Mouse (Mus musculus) forebrain, embryonic 15.5 days (tissue): ENCODE results near the gene Meaf6. TPM values are rescaled to one million over a fixed set of nuclear protein-coding genes. Genes with fewer than 3 reads are reported as not detected.

Experiments used
- ATAC-seq: fragments of 200-750 bp; cut with Nextera tagmentation; replicated peaks from 2 replicates; pipeline ENCODE4 v1.8.0; 2017; ENCODE audit warnings: mild to moderate bottlenecking, moderate TSS enrichment, moderate library complexity
- H3K27ac ChIP-seq: fragments of 300-500 bp; sonication (generic); replicated peaks from 2 replicates; pipeline ENCODE4 v1.5.1; 2015; ENCODE audit warnings: mild to moderate bottlenecking, inconsistent platforms
- H3K27me3 ChIP-seq: fragments of 300-500 bp; sonication (generic); 2 replicates; pipeline ENCODE4 v1.6.1; 2015; ENCODE audit warnings: inconsistent platforms
- H3K36me3 ChIP-seq: fragments of 300-500 bp; sonication (generic); 2 replicates; pipeline ENCODE4 v1.6.1; 2015; ENCODE audit warnings: mild to moderate bottlenecking, inconsistent platforms
- H3K4me1 ChIP-seq: fragments of 300-500 bp; sonication (generic); 2 replicates; pipeline ENCODE4 v1.6.1; 2015; ENCODE audit warnings: inconsistent platforms
- H3K4me2 ChIP-seq: fragments of 300-500 bp; sonication (generic); replicated peaks from 2 replicates; pipeline ENCODE4 v1.6.1; 2015; ENCODE audit warnings: mild to moderate bottlenecking, inconsistent platforms
- H3K4me3 ChIP-seq: fragments of 300-500 bp; sonication (generic); 2 replicates; pipeline ENCODE4 v1.5.1; 2015; ENCODE audit warnings: mild to moderate bottlenecking, inconsistent platforms
- H3K9ac ChIP-seq: fragments of 300-500 bp; sonication (generic); replicated peaks from 2 replicates; pipeline ENCODE4 v1.6.1; 2015; ENCODE audit warnings: mild to moderate bottlenecking, inconsistent platforms
- H3K9me3 ChIP-seq: fragments of 300-500 bp; sonication (generic); 2 replicates; pipeline ENCODE4 v1.6.1; 2016; ENCODE audit warnings: inconsistent platforms
- WGBS: fragments of 180-500 bp; shearing (Covaris S2); methylation state at CpG from one replicate; pipeline ENCODE4 v1.1.7; 2015; ENCODE audit warnings: mixed read lengths; 5-methylcytosine and 5-hydroxymethylcytosine counted together
- polyA plus RNA-seq: library from polyadenylated mRNA; unstranded; fragments of >200 nt; fragmentation: Nextera tagmentation; extraction: Ambion mirVana; gene quantifications from 2 replicates; pipeline ENCODE4 v1.2.1, GENCODE M21; 2015

Meaf6 gene
- polyA plus RNA-seq, 1 experiment from 2014 or later = 153 TPM

DNA sequence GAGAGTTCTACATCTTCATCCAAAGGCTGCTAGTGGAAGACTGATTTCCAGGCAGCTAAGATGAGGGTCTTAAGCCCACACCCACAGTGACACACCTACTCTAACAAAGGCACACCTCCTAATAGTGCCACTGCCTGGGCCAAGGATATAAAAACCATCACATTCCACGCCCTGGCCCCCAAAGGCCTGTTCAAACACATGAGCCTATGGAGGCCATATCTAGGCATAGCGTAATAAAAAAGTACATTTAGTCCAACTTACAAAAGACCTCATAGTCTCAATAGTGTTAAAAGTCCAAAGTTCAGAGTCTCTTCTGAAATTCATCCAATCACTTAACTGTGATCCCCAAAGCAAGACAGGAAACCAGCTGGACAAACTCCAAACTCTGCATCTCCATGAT is 6.2 kb upstream of the Meaf6 start:
- Histone ChIP-seq H3K4me3 (no peak overlapping the region), H3K27me3 (no peaks in the 10 kb centered on the region), H3K4me2 (no peak overlapping the region), H3K9me3 (no peaks in the 10 kb centered on the region), H3K27ac (no peak overlapping the region), H3K9ac (no peak overlapping the region), H3K4me1 (no peaks in the 10 kb centered on the region), H3K36me3 (peaks cover 23% of the 10 kb centered on the region)
- 85% methylated on average over 2 of the region's 2 CpGs for WGBS
- no peak for ATAC-seq

DNA sequence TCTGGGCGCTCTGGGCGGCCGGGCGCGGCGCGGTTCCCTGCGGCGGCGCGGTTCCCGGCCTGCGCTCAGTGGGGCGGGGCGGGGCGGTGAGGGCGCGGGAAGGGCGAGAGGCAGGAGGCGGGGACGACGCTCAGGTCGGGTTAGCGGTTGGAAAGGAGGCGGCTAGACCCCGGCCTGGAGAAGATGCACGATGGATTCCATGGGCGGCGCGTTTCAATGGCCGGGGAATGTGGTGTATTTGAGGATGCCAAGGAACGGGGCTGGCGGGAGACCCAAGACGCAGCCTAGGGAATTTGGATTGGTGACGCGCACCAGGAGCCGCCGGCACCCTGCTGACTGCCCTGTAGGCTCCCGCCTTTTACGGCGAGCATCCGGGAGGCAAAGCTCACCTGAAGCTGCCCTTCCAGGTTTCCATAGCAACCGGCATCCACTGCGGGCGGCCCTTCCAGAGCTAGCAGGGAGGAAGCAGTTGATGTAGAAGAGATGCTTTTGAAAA is 460 bp downstream of the Meaf6 start:
- Histone ChIP-seq H3K9ac (peak overlapping the region; percentile 98), H3K27me3 (no peaks in the 10 kb centered on the region), H3K27ac (peak overlapping the region; percentile 99), H3K36me3 (peaks cover 26% of the 10 kb centered on the region), H3K9me3 (no peaks in the 10 kb centered on the region), H3K4me1 (peaks cover 23% of the 10 kb centered on the region), H3K4me3 (peak overlapping the region; percentile 98), H3K4me2 (peak overlapping the region; percentile 91)
- peak; percentile 93 for ATAC-seq
- WGBS = under 1% methylated on average over 45 of the region's 45 CpGs

DNA sequence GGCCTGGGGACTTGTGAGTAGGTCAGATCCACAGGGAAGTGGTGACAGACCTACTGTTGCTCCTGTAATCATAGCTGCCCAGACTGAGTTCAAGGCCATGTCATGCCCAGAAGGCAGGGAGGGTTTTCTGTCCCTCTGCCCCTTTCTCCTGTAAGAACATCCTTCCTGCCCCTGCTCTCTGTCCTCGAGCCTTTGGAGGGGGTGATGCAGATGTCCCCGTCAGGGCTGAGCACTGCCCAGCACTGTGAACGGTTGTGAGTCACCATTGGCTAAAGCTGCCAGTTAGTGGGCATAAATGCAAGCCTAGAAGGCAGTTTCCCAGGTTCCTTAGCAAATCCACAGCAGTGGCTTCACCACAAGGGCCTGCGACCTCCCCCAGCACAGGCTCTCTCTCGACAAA is 8.1 kb downstream of the Meaf6 start:
- Histone ChIP-seq H3K36me3 (peaks cover 37% of the 10 kb centered on the region), H3K4me2 (no peak overlapping the region)
- ATAC-seq = no peak

DNA sequence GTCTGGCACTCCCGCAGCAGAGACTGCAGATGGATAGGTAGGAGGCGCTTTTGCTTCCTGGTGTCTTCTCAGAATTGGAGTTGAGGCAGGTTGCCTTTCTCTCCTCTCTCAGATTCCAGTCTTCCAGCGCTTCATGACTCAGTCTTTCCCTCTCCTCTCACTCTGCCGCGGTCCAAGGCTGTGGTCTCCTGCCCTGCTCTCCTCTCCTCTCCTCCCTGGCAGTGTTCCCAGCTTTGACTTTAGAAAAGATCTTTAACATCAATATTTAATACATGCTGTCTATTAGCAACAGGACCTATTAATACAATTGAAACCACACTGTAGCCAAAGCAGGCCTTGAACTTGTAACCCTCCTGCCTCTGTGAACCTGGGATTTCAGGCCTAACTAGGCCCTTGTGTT is 11.1 kb downstream of the Meaf6 start:
- Histone ChIP-seq H3K4me2 (no peak overlapping the region), H3K27me3 (no peaks in the 10 kb centered on the region), H3K4me1 (no peaks in the 10 kb centered on the region; the same call in 1 of the 2 replicates), H3K9me3 (no peaks in the 10 kb centered on the region), H3K36me3 (peaks cover 16% of the 10 kb centered on the region), H3K9ac (no peak overlapping the region), H3K4me3 (no peak overlapping the region), H3K27ac (no peak overlapping the region)
- 98% methylated on average over 5 of the region's 5 CpGs for WGBS
- ATAC-seq = no peak

More for the DNA sequence above, 8.1 kb downstream of the Meaf6 start:
- 88% methylated on average over 5 of the region's 5 CpGs for WGBS
- H3K9me3 ChIP-seq = no peaks in the 10 kb centered on the region
- H3K27me3 ChIP-seq = no peaks in the 10 kb centered on the region
- H3K9ac ChIP-seq = no peak overlapping the region
- H3K27ac ChIP-seq = no peak overlapping the region
- H3K4me1 ChIP-seq = no peaks in the 10 kb centered on the region
- no peak overlapping the region for H3K4me3 ChIP-seq

DNA sequence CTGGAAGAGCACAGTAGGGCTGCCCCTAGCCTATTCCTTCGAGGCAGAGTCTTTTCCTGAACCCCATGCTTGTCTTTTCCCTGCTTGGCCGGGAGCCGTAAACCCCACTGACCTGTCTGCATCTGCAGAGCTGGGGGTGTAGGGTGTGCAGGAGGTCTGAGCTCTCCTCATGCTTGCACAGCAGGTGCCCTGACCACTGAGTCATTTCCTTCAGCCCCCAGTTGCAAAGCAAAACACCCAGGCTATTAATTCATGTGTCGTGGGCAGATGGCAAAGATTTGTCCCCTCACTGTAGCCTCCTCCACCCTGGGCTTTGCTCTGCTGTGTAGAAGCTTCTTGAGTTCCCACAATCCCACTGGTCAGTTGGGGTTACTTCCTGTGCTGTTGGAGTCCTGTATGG is 12.5 kb downstream of the Meaf6 start:
- H3K4me1 ChIP-seq = no peaks in the 10 kb centered on the region; the same call in 1 of the 2 replicates
- H3K27ac ChIP-seq = no peak overlapping the region
- ATAC-seq = no peak
- 84% methylated on average over 4 of the region's 4 CpGs for WGBS
- no peaks in the 10 kb centered on the region for H3K9me3 ChIP-seq
- H3K9ac ChIP-seq = no peak overlapping the region
- no peaks in the 10 kb centered on the region for H3K27me3 ChIP-seq
- H3K4me3 ChIP-seq = no peak overlapping the region
- no peak overlapping the region for H3K4me2 ChIP-seq
- H3K36me3 ChIP-seq = peaks cover 7% of the 10 kb centered on the region

DNA sequence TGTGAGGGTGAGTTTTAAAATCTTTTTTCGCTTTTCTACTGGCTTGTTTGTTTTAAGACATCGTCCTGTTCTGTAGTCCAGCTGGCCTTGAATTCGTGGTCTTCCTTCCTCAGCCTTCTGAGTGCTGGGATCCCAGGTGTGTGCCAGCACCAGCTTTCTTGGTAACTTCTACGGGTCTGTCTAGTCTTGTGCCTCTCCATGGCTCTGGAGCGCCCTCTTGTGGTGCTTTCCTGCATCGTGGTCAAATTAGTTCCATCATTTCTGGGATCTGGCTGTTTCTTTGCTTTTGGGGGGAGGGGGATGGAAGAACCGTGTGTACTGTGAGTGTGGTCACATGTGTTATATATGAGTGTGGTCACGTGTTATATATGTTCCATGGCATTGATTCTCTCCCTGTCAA is 14.5 kb downstream of the Meaf6 start:
- H3K4me2 ChIP-seq = no peak overlapping the region
- 7% methylated on average over 8 of the region's 8 CpGs for WGBS
- H3K27me3 ChIP-seq = no peaks in the 10 kb centered on the region
- no peak overlapping the region for H3K4me3 ChIP-seq
- H3K4me1 ChIP-seq = no peaks in the 10 kb centered on the region; the same call in 1 of the 2 replicates
- no peak overlapping the region for H3K9ac ChIP-seq
- H3K36me3 ChIP-seq = peaks cover 18% of the 10 kb centered on the region
- H3K9me3 ChIP-seq = no peaks in the 10 kb centered on the region
- no peak overlapping the region for H3K27ac ChIP-seq
- 0 out of 2 replicates have a peak, but pooled peaks have one; percentile 58 for ATAC-seq

DNA sequence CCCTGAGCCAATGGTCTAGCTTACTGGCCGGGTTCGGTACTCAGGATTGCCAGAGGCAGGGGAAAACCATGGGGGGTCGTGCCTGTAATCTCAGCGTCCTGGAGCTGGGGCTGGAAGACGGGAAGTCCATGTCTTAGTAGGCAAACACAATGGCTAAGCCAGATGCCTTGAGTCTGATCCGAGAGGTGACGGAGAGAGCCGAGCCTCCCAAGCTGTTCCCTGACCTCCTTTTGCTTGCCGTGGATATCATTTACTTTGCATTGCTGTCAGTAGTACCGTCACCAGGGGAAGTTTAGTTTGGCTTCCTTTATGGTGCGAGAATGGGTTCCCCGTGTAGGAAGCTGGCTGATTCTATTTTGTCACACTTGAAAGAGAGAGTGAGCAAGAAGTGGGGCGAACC is 16.4 kb downstream of the Meaf6 start:
- Histone ChIP-seq H3K27ac (no peak overlapping the region), H3K4me2 (no peak overlapping the region), H3K4me1 (no peaks in the 10 kb centered on the region; the same call in 1 of the 2 replicates), H3K9ac (no peak overlapping the region), H3K4me3 (no peak overlapping the region), H3K27me3 (no peaks in the 10 kb centered on the region), H3K36me3 (peaks cover 23% of the 10 kb centered on the region), H3K9me3 (no peaks in the 10 kb centered on the region)
- WGBS = 69% methylated on average over 13 of the region's 13 CpGs
- no peak for ATAC-seq

DNA sequence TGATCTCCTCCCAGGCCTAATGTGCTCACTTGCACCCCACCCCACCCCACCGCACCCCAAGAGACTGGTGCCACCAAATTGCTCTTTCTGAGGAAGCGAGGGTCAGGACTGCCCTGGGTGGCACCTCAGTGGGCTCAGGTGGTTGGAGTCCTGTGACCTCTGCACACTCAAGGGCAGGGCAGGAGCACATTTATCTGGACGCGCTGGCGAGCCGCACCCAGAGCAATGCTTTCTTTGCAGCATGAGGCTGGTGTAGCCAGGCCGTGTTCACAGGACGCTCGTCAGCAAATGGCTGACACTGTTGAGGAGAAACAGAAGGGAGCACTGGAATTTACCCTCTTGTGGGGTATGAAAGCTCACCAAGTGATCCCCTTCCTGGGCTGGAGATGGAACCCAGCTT is 20.4 kb downstream of the Meaf6 start:
- Histone ChIP-seq H3K4me2 (no peak overlapping the region), H3K27ac (no peak overlapping the region), H3K4me3 (no peak overlapping the region), H3K9ac (no peak overlapping the region), H3K36me3 (peaks cover 42% of the 10 kb centered on the region), H3K4me1 (no peaks in the 10 kb centered on the region), H3K27me3 (no peaks in the 10 kb centered on the region), H3K9me3 (no peaks in the 10 kb centered on the region)
- ATAC-seq = no peak
- WGBS = 94% methylated on average over 9 of the region's 9 CpGs

DNA sequence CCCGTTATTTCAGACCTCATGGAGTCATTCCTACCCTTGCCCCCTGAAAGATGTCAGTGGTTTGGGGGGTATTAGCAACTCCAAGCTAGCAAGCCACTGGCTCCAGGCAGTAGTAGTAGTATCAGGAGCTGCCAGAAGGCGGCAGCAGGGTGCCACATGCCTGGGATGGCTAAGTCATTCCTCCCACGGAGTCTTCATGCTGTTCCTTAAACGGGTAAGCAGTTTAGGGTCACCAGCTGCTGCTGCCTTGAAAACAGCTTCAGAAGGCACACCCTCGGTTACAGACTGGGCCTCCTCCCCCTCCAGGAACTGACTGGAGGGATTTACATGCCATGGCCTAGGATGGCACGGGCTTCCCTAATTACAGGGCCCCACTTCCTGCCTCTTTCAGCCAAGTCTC is 29.7 kb downstream of the Meaf6 start:
- Histone ChIP-seq H3K4me2 (no peak overlapping the region), H3K4me3 (no peak overlapping the region), H3K27ac (no peak overlapping the region), H3K9ac (no peak overlapping the region), H3K9me3 (no peaks in the 10 kb centered on the region), H3K36me3 (peaks cover 15% of the 10 kb centered on the region), H3K27me3 (no peaks in the 10 kb centered on the region), H3K4me1 (peaks cover 19% of the 10 kb centered on the region)
- 13% methylated on average over 6 of the region's 6 CpGs for WGBS
- ATAC-seq = peak; percentile 44

DNA sequence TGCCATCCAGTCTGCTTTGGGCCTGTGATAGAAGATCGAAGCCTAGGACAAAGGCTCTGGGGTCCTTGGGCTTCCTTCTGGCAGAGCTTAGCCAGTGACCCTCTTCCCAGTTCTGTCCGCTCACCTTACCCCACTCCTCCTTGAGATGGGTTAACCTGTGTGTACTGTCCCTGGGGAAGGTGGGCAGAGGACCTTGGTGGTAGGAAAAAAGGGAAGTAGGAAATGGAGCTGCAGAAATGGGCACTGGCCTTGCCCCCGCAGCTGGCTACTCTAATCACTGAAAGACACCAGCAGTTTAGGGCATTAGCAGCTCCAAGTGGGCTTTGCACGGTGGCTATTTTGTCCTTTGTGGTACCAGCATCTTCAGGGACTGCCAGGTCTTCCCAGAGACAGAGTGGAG is 30.1 kb downstream of the Meaf6 start:
- Histone ChIP-seq H3K27me3 (no peaks in the 10 kb centered on the region), H3K27ac (no peak overlapping the region), H3K36me3 (peaks cover 11% of the 10 kb centered on the region), H3K9me3 (no peaks in the 10 kb centered on the region), H3K4me2 (no peak overlapping the region), H3K9ac (no peak overlapping the region), H3K4me3 (no peak overlapping the region), H3K4me1 (peaks cover 19% of the 10 kb centered on the region)
- 84% methylated on average over 4 of the region's 4 CpGs for WGBS
- 0 out of 2 replicates have a peak, but pooled peaks have one; percentile 28 for ATAC-seq

DNA sequence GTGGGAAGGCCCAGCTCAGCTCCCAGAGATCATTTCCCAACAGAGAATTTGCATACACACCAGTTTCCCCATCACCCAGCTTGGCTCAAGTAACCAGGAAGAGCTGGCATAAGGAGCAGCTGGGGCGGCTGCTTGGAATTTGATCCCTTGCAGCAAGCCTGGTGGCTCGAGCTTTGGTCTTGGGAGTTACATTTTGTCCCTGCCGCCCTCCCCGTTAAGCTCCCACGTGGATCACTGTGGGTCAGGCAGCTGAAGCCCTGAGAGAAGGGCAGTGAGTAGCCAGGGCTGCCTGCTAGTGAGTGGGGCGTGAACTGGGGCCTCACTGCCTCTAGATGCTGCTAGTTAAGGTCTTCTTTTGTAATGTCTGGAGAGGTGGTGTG is 30.8 kb downstream of the Meaf6 start:
- Histone ChIP-seq H3K4me2 (no peak overlapping the region), H3K9me3 (no peaks in the 10 kb centered on the region), H3K4me3 (no peak overlapping the region), H3K36me3 (peaks cover 5% of the 10 kb centered on the region; the same call in 1 of the 2 replicates), H3K27me3 (no peaks in the 10 kb centered on the region), H3K4me1 (peaks cover 19% of the 10 kb centered on the region), H3K27ac (no peak overlapping the region), H3K9ac (no peak overlapping the region)
- ATAC-seq = no peak
- WGBS = 38% methylated on average over 6 of the region's 6 CpGs

DNA sequence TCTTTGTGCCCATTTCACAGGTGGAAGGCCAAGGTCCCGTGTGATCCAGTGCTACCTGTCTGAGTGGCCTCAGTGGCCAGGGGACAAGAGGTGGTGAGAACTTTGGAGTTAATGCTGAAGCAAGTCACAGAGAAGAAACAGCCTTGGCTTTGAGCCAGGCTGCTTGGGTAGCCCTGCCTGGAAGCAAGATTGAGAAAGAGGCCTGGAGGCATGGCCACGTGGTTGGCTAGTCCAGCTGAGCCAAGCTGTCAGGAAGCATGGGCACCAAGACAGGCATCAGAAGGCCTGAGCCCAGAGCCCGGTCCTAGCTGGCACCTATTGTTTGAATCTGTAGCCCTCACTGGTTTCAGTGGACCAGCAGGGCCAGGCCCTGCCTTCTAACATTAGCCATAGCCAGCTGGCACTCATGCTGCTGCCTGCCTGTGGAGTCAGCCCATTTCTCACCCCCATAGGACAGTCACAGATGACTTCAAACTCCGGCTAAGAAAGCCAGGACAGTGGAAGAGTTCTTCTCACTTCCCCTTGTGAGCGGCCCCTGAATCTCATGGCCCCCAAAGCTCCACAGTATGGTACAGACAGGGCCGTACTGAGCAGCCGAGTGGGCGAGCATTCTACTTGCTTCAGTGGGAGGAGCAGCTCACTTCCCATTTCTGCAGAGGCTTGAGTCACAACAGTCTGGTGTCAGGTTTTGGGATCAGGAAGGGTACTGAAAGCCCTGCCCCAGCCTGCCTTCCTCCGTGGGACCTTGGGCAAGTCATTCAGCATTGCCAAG is 31.3 kb downstream of the Meaf6 start:
- Histone ChIP-seq H3K4me3 (no peak overlapping the region), H3K4me1 (peaks cover 19% of the 10 kb centered on the region), H3K36me3 (0 out of 2 replicates have a peak, but pooled peaks cover 5% of the 10 kb centered on the region), H3K9me3 (no peaks in the 10 kb centered on the region), H3K9ac (no peak overlapping the region), H3K27ac (no peak overlapping the region), H3K4me2 (no peak overlapping the region), H3K27me3 (no peaks in the 10 kb centered on the region)
- no peak for ATAC-seq
- 72% methylated on average over 9 of the region's 9 CpGs for WGBS
